Mouse (Mus musculus): ENCODE data around the gene Cask.
"Not testable (repeated sequence)": the region's sequence is repeated elsewhere in the genome, so short reads cannot be mapped to it uniquely, and the experiment has no call there.

Gene Cask

DNA sequence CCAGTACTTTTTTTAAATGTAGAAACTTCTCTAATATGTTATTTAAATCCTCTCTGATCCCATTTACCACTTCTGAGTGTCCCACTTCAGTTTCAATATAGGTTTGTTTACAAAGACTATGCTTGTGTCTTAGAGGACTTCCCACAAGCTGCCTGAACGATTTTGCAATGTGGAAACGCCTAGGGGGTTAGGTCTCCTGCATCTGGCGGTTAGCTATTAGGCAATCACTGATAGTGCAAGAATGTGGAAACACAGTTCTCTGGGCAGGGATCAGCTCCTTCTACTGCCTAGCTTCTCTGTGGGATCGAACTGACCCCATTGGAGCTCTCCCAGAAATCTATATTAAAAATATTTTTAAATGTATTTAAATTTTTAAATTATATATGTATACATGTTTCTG lies at the start of gene Cask:
Gene Cask (minus strand): TSS at position 83 of the 400 bp plus-strand sequence.
- peak; percentile 78 for DNase-seq (ENCODE audit: low read depth, low spot score)

- DNase-seq (ENCODE audit: low read depth, low spot score), result peak; percentile 33
These were observed 38.8 kb upstream of the Cask start for GRCm38 (mm10) chrX:13889976-13890375.

DNA sequence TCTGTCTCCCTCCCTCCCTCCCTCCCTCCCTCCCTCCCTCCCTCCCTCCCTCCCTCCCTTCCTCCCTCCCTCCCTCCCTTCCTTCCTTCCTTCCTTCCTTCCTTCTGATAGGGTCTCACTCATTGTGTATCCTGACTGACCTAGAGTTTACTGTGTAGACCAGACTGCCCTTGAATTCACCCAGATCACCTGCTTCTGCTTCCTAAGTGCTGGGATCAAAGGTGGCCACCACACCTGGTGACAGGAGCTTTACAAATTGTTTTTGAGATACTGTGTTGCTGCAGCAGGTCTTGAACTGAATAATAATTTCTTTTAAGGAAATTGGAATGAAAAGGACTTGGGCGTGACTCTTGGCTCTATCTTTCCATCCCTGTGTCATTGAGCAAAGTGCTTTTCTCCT lies 33.2 kb upstream of the Cask start:
- DNase-seq (ENCODE audit: low read depth, low spot score), result no peak

- DNase-seq (ENCODE audit: low read depth, low spot score), result no peak
These were observed 30.8 kb upstream of the Cask start for GRCm38 (mm10) chrX:13881969-13882368.

DNA sequence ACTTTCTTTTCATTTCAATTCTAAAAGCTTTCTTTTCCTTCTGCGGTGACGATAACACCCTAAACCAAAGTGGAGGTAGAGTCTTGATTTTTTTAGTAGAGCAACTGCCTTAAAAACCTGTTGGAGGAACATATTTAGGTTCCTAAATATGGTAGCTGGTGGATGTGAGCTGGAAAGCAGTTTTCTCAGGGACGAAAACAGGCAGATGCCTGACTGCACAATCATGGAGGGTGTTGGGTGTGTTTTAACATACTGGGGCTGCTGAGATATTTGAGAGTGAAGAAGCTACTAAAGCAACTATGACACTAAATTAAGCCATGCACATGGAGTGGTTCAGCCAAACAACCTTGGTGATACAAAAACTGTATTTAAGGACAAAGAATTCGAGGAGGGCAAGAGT lies 9.0 kb upstream of the Cask start:
- no peak for DNase-seq (ENCODE audit: low read depth, low spot score)

- DNase-seq (ENCODE audit: low read depth, low spot score), result no peak
These were observed 7.9 kb upstream of the Cask start for GRCm38 (mm10) chrX:13859051-13859450.

- no peak for DNase-seq (ENCODE audit: low read depth, low spot score)
These were observed 2.7 kb downstream of the Cask start for GRCm38 (mm10) chrX:13848473-13848872.

- DNase-seq (ENCODE audit: low read depth, low spot score), result no peak
These were observed 3.7 kb downstream of the Cask start for GRCm38 (mm10) chrX:13847502-13847851.

DNA sequence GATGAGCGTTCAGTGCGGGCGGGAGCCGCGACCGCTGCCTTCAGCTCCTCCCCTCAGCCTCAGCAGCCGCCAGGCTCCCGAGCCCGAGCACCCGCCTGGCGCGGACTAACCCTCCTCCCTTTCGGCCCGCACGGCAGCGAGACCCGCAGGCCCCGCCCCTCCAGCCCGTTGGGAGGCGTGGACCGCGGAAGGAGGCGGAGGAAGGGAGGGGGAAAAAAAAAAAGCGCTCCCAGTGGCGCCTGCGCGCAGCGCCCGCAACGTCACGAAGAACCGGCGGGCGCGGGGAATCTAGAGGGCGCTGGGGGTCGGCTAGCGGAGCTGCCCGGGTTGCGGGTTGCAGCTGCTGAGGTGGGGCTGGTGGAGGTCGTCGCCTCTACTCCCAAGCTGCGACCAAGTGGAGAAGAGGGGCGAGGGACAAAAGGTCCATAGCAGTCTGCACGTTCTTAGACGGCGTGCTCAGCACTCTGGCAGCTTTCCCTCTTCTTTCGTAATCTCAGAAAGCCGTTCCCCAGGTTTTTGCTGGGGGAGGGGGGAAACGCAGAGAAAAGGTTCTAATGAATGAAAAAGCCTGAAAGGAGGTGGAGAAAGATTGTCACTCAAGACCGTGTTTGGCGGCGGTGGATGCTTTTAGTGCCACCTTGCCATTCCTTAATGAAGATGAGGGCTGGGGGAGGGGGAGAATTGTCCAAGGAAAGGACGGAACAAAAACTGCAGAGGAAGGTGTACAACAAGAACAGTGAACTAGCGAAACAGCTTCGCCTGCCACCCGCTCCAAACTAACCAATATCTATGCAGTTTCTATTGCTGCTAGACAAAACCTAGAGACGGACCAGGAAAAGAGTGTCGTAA lies 4.3 kb downstream of the Cask start:
- DNase-seq (ENCODE audit: low read depth, low spot score), result peak; percentile 78

GRCm38 (mm10) chrX:13845858-13846652 lies 5.1 kb downstream of the Cask start:
- DNase-seq (ENCODE audit: low read depth, low spot score), result peak; percentile 28

- DNase-seq (ENCODE audit: low read depth, low spot score), result peak; percentile 51
These were observed 5.9 kb downstream of the Cask start for GRCm38 (mm10) chrX:13845141-13845857.

DNA sequence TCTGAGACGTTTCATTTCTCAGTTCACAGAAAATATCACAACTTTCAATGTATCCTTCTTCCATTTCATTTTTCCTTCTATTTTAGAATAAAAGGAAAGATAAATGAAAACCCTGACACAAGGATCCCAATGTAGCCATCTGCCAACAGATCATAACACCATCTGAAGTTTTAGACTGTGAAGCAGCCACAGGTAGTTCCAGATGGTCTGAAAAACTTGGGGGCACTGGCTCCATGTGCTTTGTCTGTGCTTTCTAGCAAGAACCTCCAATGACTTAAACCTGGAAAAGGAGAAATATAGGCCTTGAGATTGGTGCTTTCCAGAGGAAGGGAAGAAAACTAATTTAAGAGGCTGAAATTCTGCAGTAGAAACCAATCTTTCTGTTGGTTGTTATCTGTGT lies 28.4 kb downstream of the Cask start:
- no peak for DNase-seq (ENCODE audit: low read depth, low spot score)

DNA sequence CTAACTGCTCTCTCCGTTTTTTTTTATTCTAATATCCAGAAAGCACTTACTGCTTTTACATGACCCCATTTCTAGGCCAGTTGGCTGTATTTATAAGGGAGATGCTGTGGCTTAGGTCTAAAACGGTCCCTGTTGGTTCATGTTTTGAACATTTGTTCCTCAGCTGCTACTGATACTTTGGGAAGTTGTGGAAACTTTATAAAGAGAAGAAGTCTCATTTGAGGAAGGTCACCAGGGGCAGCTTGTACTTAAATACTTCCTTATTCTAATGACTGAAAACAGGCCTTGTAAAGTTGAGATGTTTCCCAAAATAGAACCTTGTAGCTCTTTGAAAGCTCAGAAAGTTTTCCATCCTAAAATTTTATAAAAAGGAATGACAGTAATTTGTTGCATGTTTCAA lies 52.4 kb downstream of the Cask start:
- no peak for DNase-seq (ENCODE audit: low read depth, low spot score)

DNA sequence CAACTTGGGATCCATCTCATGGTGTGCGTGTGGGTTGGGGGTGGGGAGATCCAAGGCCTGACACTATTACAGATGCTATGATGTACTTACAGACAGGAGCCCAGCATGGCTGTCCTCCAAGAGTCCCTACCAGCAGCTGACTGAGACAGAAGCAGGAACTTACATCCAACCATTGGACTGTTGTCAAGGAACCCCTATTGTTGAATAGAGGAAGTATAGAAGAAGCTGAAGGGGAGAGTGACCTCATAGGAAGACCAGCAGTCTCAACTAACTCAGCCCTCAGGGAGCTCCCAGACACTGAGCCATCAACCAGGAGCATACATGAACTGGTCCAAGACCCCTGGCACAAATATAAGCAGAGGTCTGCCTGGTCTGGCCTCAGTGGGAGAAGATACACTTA lies 85.5 kb downstream of the Cask start:
- DNase-seq (ENCODE audit: low read depth, low spot score), result no peak

- DNase-seq (ENCODE audit: low read depth, low spot score), result peak; percentile 31
These were observed 86.1 kb downstream of the Cask start for GRCm38 (mm10) chrX:13765024-13765423.

- peak; percentile 34 for DNase-seq (ENCODE audit: low read depth, low spot score)
These were observed 93.7 kb downstream of the Cask start for GRCm38 (mm10) chrX:13757279-13758005.

DNA sequence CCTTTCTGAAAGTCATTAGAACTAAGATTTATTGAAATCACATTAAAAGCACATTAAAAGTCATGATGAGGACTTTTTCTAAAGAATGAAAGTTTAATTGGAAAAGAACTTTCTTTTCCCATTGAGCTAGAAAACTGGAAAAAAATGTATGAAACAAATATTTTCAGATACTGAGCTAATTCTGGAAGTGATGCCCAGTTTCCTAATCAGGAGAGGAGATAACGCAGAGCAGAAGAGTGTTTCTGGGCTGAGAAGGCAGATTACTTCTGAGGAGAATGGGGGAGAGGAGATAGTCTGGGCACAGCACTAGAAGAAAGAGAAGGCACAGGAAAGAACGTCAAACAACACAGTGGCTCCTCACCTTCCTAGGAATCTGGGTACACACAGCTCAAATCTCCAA lies 110.1 kb downstream of the Cask start:
- DNase-seq (ENCODE audit: low read depth, low spot score), result no peak

DNA sequence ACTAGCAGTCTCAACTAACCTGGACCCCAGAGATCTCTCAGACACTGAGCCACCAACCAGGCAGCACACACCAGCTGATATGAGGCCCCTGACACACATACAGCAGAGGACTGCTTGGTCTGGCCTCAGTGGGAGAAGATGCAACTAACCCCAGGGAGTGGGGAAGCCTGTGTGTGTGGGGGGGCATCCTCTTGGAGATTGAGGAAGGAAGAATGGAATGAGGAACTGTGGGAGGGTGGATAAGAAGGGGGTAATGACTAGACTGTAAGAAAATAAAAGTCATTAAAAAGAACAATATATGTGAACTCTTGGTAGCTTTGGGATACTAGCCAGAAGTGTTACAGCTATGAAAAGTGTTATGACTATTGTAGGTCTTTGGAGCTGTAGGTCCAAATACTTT lies 120.4 kb downstream of the Cask start:
- DNase-seq (ENCODE audit: low read depth, low spot score), result not testable (repeated sequence)

- DNase-seq (ENCODE audit: low read depth, low spot score), result peak; percentile 37
These were observed 121.2 kb downstream of the Cask start for GRCm38 (mm10) chrX:13729835-13730480.

- DNase-seq (ENCODE audit: low read depth, low spot score), result peak; percentile 73
These were observed 125.4 kb downstream of the Cask start for GRCm38 (mm10) chrX:13725573-13726403.

All from 3T3-L1 (cell line).